Mouse (Mus musculus) neural tube, embryonic 11.5 days (tissue): ENCODE data around the gene Gm20388. TPM values are rescaled to one million over a fixed set of nuclear protein-coding genes. Genes with fewer than 3 reads are reported as not detected.

Source experiments
- ATAC-seq: fragments of 200-750 bp; cut with Nextera tagmentation; 2 replicates; pipeline ENCODE4 v1.8.0; 2017; ENCODE audit warnings: moderate number of reproducible peaks, mild to moderate bottlenecking, moderate TSS enrichment, moderate library complexity; ENCODE audit not compliant: insufficient read depth, low FRiP score, low TSS enrichment
- DNase-seq: peaks from one replicate; pipeline ENCODE4 v3.0.0-alpha.2; 2015; ENCODE audit warnings: low spot score
- H3K27ac ChIP-seq: fragments of 300-500 bp; sonication (generic); 2 replicates; pipeline ENCODE4 v1.5.1; 2014; ENCODE audit warnings: low read depth, mild to moderate bottlenecking, low read length
- H3K27me3 ChIP-seq: fragments of 300-500 bp; sonication (generic); 2 replicates; pipeline ENCODE4 v1.6.1; 2014; ENCODE audit warnings: mild to moderate bottlenecking, low read length, mixed read lengths; ENCODE audit not compliant: control insufficient read depth, insufficient read depth
- H3K36me3 ChIP-seq: fragments of 300-500 bp; sonication (generic); 2 replicates; pipeline ENCODE4 v1.6.1; 2014; ENCODE audit warnings: mild to moderate bottlenecking, low read length, moderate library complexity, mixed read lengths; ENCODE audit not compliant: control insufficient read depth, insufficient read depth
- H3K4me1 ChIP-seq: fragments of 300-500 bp; sonication (generic); 2 replicates; pipeline ENCODE4 v1.6.1; 2014; ENCODE audit warnings: low read length, mixed read lengths; ENCODE audit not compliant: control insufficient read depth, insufficient read depth
- H3K4me2 ChIP-seq: fragments of 300-500 bp; sonication (generic); 2 replicates; pipeline ENCODE4 v1.6.1; 2014; ENCODE audit warnings: low read depth, mild to moderate bottlenecking, moderate library complexity
- H3K4me3 ChIP-seq: fragments of 300-500 bp; sonication (generic); 2 replicates; pipeline ENCODE4 v1.5.1; 2014; ENCODE audit warnings: low read depth, low read length
- H3K9ac ChIP-seq: fragments of 300-500 bp; sonication (generic); 2 replicates; pipeline ENCODE4 v1.6.1; 2014; ENCODE audit warnings: mild to moderate bottlenecking, low read length
- H3K9me3 ChIP-seq: fragments of 300-500 bp; sonication (generic); 2 replicates; pipeline ENCODE4 v1.6.1; 2016; ENCODE audit warnings: low read length; ENCODE audit not compliant: control insufficient read depth
- WGBS: fragments of 180-500 bp; shearing (Covaris S2); extraction: QIAGEN DNeasy Blood & Tissue Kit; methylation state at CpG from one replicate; pipeline ENCODE4 v1.1.7; 2014; 5-methylcytosine and 5-hydroxymethylcytosine counted together
- polyA plus RNA-seq: library from polyadenylated mRNA; unstranded; fragments of >200 nt; fragmentation: Nextera tagmentation; extraction: Ambion mirVana; gene quantifications from 2 replicates; pipeline ENCODE4 v1.2.1, GENCODE M21; 2014

Gene Gm20388
- polyA plus RNA-seq, 1 experiment from 2014 or later, result not detected

- WGBS, result 86% methylated on average over 15 of the region's 15 CpGs
- no peaks in the 10 kb centered on the region for H3K9me3 ChIP-seq
- H3K27ac ChIP-seq, result no peak overlapping the region
- H3K9ac ChIP-seq, result no peak overlapping the region
- H3K4me3 ChIP-seq, result no peak overlapping the region
- ATAC-seq (no peak), DNase-seq (no peak)
- H3K4me1 ChIP-seq, result peaks cover 5% of the 10 kb centered on the region; the same call in 1 of the 2 replicates
- H3K27me3 ChIP-seq, result no peaks in the 10 kb centered on the region
- no peak overlapping the region for H3K4me2 ChIP-seq
- H3K36me3 ChIP-seq, result peaks cover 6% of the 10 kb centered on the region
These were observed 4392.7 kb downstream of the Gm20388 start for GRCm38 (mm10) chr8:124303211-124303902.

- Histone ChIP-seq H3K27me3 (no peaks in the 10 kb centered on the region), H3K9ac (no peak overlapping the region), H3K27ac (no peak overlapping the region), H3K36me3 (peaks cover 6% of the 10 kb centered on the region), H3K9me3 (no peaks in the 10 kb centered on the region), H3K4me2 (no peak overlapping the region), H3K4me3 (no peak overlapping the region), H3K4me1 (peaks cover 5% of the 10 kb centered on the region; the same call in 1 of the 2 replicates)
- no peak for ATAC-seq
- WGBS, result 82% methylated on average over 4 of the region's 4 CpGs
- DNase-seq, result no peak
These were observed 4393.5 kb downstream of the Gm20388 start for GRCm38 (mm10) chr8:124304141-124304540.

GRCm38 (mm10) chr8:124306574-124306973 is 4395.9 kb downstream of the Gm20388 start:
- peaks cover 6% of the 10 kb centered on the region for H3K36me3 ChIP-seq
- no peak overlapping the region for H3K9ac ChIP-seq
- H3K27me3 ChIP-seq, result no peaks in the 10 kb centered on the region
- no peak overlapping the region for H3K4me3 ChIP-seq
- no peaks in the 10 kb centered on the region for H3K9me3 ChIP-seq
- 77% methylated on average over 7 of the region's 7 CpGs for WGBS
- H3K4me2 ChIP-seq, result no peak overlapping the region
- no peak for ATAC-seq
- peaks cover 5% of the 10 kb centered on the region; the same call in 1 of the 2 replicates for H3K4me1 ChIP-seq
- H3K27ac ChIP-seq, result no peak overlapping the region
- no peak for DNase-seq

GRCm38 (mm10) chr8:124307700-124308099 is 4397.1 kb downstream of the Gm20388 start:
- WGBS, result 91% methylated on average over 10 of the region's 10 CpGs
- Histone ChIP-seq H3K9me3 (no peaks in the 10 kb centered on the region), H3K4me2 (no peak overlapping the region), H3K27ac (no peak overlapping the region), H3K27me3 (no peaks in the 10 kb centered on the region), H3K4me3 (no peak overlapping the region), H3K9ac (no peak overlapping the region), H3K36me3 (peaks cover 6% of the 10 kb centered on the region), H3K4me1 (peaks cover 5% of the 10 kb centered on the region; the same call in 1 of the 2 replicates)
- no peak for ATAC-seq
- DNase-seq, result no peak

- WGBS, result 88% methylated on average over 13 of the region's 13 CpGs
- H3K9ac ChIP-seq, result no peak overlapping the region
- H3K27ac ChIP-seq, result no peak overlapping the region
- DNase-seq (no peak), ATAC-seq (no peak)
- no peak overlapping the region for H3K4me2 ChIP-seq
- no peaks in the 10 kb centered on the region for H3K27me3 ChIP-seq
- no peaks in the 10 kb centered on the region for H3K4me1 ChIP-seq
- H3K9me3 ChIP-seq, result no peaks in the 10 kb centered on the region
- peaks cover 3% of the 10 kb centered on the region for H3K36me3 ChIP-seq
- no peak overlapping the region for H3K4me3 ChIP-seq
These were observed 4399.9 kb downstream of the Gm20388 start for GRCm38 (mm10) chr8:124310509-124310908.

GRCm38 (mm10) chr8:124311111-124311510 is 4400.5 kb downstream of the Gm20388 start:
- Histone ChIP-seq H3K9me3 (no peaks in the 10 kb centered on the region), H3K4me2 (no peak overlapping the region), H3K27ac (no peak overlapping the region), H3K36me3 (peaks cover 2% of the 10 kb centered on the region; the same call in 1 of the 2 replicates), H3K4me3 (no peak overlapping the region), H3K27me3 (no peaks in the 10 kb centered on the region), H3K9ac (no peak overlapping the region), H3K4me1 (no peaks in the 10 kb centered on the region)
- DNase-seq (no peak), ATAC-seq (no peak)
- WGBS, result 82% methylated on average over 6 of the region's 6 CpGs

- H3K4me3 ChIP-seq, result no peak overlapping the region
- H3K27ac ChIP-seq, result no peak overlapping the region
- no peaks in the 10 kb centered on the region for H3K9me3 ChIP-seq
- peaks cover 2% of the 10 kb centered on the region; the same call in 1 of the 2 replicates for H3K36me3 ChIP-seq
- H3K4me2 ChIP-seq, result no peak overlapping the region
- no peaks in the 10 kb centered on the region for H3K27me3 ChIP-seq
- WGBS, result 94% methylated on average over 17 of the region's 17 CpGs
- DNase-seq (no peak), ATAC-seq (no peak)
- H3K4me1 ChIP-seq, result no peaks in the 10 kb centered on the region
- no peak overlapping the region for H3K9ac ChIP-seq
These were observed 4401.1 kb downstream of the Gm20388 start for GRCm38 (mm10) chr8:124311723-124312122.

GRCm38 (mm10) chr8:124312228-124312627 is 4401.6 kb downstream of the Gm20388 start:
- 93% methylated on average over 10 of the region's 10 CpGs for WGBS
- Histone ChIP-seq H3K4me1 (no peaks in the 10 kb centered on the region), H3K4me3 (no peak overlapping the region), H3K9ac (no peak overlapping the region), H3K4me2 (no peak overlapping the region), H3K27ac (no peak overlapping the region), H3K27me3 (no peaks in the 10 kb centered on the region), H3K9me3 (no peaks in the 10 kb centered on the region), H3K36me3 (peaks cover 2% of the 10 kb centered on the region; the same call in 1 of the 2 replicates)
- ATAC-seq (no peak), DNase-seq (no peak)

GRCm38 (mm10) chr8:124314803-124315202 is 4404.2 kb downstream of the Gm20388 start:
- Histone ChIP-seq H3K27me3 (no peaks in the 10 kb centered on the region), H3K4me1 (no peaks in the 10 kb centered on the region), H3K4me2 (no peak overlapping the region), H3K36me3 (no peaks in the 10 kb centered on the region), H3K4me3 (no peak overlapping the region), H3K9ac (no peak overlapping the region), H3K9me3 (no peaks in the 10 kb centered on the region), H3K27ac (no peak overlapping the region)
- peak; percentile 60 for DNase-seq
- ATAC-seq, result peak; percentile 41; the same call in 1 of the 2 replicates
- 55% methylated on average over 10 of the region's 10 CpGs for WGBS
